Mouse (Mus musculus) hindbrain, embryonic 15.5 days (tissue): Measurements from ENCODE around the gene Megf6. TPM values are rescaled to one million over a fixed set of nuclear protein-coding genes. Genes with fewer than 3 reads are reported as not detected.

ENCODE experiments used
- ATAC-seq: fragments of 200-750 bp; cut with Nextera tagmentation; 2 replicates; pipeline ENCODE4 v1.8.0; 2017; ENCODE audit warnings: low read depth, moderate number of reproducible peaks, moderate TSS enrichment; ENCODE audit not compliant: low FRiP score
- H3K27ac ChIP-seq: fragments of 300-500 bp; sonication (generic); replicated peaks from 2 replicates; pipeline ENCODE4 v1.5.1; 2015; ENCODE audit warnings: mild to moderate bottlenecking, inconsistent platforms
- H3K27me3 ChIP-seq: fragments of 300-500 bp; sonication (generic); 2 replicates; pipeline ENCODE4 v1.6.1; 2015; ENCODE audit warnings: control low read depth, inconsistent platforms
- H3K36me3 ChIP-seq: fragments of 300-500 bp; sonication (generic); 2 replicates; pipeline ENCODE4 v1.6.1; 2015; ENCODE audit warnings: control low read depth, inconsistent platforms
- H3K4me1 ChIP-seq: fragments of 300-500 bp; sonication (generic); replicated peaks from 2 replicates; pipeline ENCODE4 v1.6.1; 2015; ENCODE audit warnings: control low read depth, inconsistent platforms
- H3K4me2 ChIP-seq: fragments of 300-500 bp; sonication (generic); 2 replicates; pipeline ENCODE4 v1.6.1; 2015; ENCODE audit warnings: moderate library complexity, mild to moderate bottlenecking, inconsistent platforms
- H3K4me3 ChIP-seq: fragments of 300-500 bp; sonication (generic); 2 replicates; pipeline ENCODE4 v1.5.1; 2015; ENCODE audit warnings: mild to moderate bottlenecking, inconsistent platforms
- H3K9ac ChIP-seq: fragments of 300-500 bp; sonication (generic); 2 replicates; pipeline ENCODE4 v1.6.1; 2015; ENCODE audit warnings: inconsistent platforms
- H3K9me3 ChIP-seq: fragments of 300-500 bp; sonication (generic); 2 replicates; pipeline ENCODE4 v1.6.1; 2016; ENCODE audit warnings: control low read depth, inconsistent platforms
- WGBS: fragments of 180-500 bp; shearing (Covaris S2); methylation state at CpG from one replicate; pipeline ENCODE4 v1.1.7; 2015; 5-methylcytosine and 5-hydroxymethylcytosine counted together
- polyA plus RNA-seq: library from polyadenylated mRNA; unstranded; fragments of >200 nt; fragmentation: Nextera tagmentation; extraction: Ambion mirVana; gene quantifications from 2 replicates; pipeline ENCODE4 v1.2.1, GENCODE M21; 2015

Megf6 gene
- polyA plus RNA-seq, 1 experiment from 2014 or later: 9.4 TPM

DNA sequence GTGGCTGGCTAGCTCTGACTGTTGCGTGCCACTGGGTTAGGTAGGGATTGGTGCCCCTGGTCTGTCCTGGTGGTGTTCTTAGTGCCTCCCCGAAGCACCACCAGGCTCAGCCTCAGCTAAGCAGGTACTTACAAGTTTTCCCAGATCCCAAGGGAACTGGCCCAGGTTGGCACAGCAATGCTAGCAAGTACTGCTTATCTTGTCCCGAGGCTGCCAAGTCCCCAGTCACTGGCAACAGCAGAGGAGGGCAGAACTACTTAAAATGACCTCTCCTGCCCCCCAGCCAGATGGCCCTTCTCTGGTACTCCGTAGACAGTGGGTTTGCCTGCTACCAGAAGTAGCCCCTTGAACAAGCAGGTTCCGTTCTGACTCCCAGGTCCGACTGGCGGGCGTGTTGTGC lies 68.7 kb downstream of the Megf6 start:
- Histone ChIP-seq H3K9me3 (no peaks in the 10 kb centered on the region), H3K9ac (no peak overlapping the region), H3K27me3 (no peaks in the 10 kb centered on the region), H3K36me3 (no peaks in the 10 kb centered on the region), H3K4me1 (peaks cover 12% of the 10 kb centered on the region), H3K4me2 (no peak overlapping the region), H3K27ac (no peak overlapping the region), H3K4me3 (no peak overlapping the region)
- ATAC-seq: no peak
- 84% methylated on average over 8 of the region's 8 CpGs for WGBS

DNA sequence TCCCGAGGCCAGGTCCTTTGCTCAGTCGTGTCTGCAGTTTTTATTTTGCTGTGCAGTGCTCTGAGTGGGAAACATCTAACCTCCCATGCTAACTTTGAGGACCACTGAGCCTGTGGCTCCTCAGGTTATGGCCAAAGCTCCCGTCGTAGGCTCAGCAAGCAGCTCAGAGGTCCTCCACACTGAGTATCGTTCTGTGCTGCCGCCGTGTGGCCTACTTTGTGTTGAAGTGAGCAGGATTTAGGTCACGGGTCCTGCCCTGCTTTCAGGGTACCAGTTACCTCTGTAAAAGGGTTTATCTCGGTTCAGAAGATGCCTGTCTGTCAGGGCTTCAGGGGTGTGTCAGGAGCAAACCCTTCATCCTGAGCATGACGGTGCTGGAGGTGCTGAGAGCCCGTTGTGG lies 70.1 kb downstream of the Megf6 start:
- H3K4me3 ChIP-seq: no peak overlapping the region
- no peak overlapping the region for H3K27ac ChIP-seq
- H3K4me1 ChIP-seq: peaks cover 18% of the 10 kb centered on the region
- H3K27me3 ChIP-seq: no peaks in the 10 kb centered on the region
- no peak overlapping the region for H3K4me2 ChIP-seq
- ATAC-seq: no peak
- WGBS: 71% methylated on average over 11 of the region's 11 CpGs
- no peak overlapping the region for H3K9ac ChIP-seq
- no peaks in the 10 kb centered on the region for H3K36me3 ChIP-seq
- H3K9me3 ChIP-seq: no peaks in the 10 kb centered on the region

GRCm38 (mm10) chr4:154245342-154245741 lies 74.8 kb downstream of the Megf6 start:
- H3K4me1 ChIP-seq: peaks cover 25% of the 10 kb centered on the region
- no peak overlapping the region for H3K4me3 ChIP-seq
- no peaks in the 10 kb centered on the region for H3K36me3 ChIP-seq
- H3K27ac ChIP-seq: no peak overlapping the region
- no peaks in the 10 kb centered on the region for H3K27me3 ChIP-seq
- no peak overlapping the region for H3K9ac ChIP-seq
- no peak for ATAC-seq
- H3K4me2 ChIP-seq: no peak overlapping the region
- no peaks in the 10 kb centered on the region for H3K9me3 ChIP-seq
- 65% methylated on average over 7 of the region's 7 CpGs for WGBS

DNA sequence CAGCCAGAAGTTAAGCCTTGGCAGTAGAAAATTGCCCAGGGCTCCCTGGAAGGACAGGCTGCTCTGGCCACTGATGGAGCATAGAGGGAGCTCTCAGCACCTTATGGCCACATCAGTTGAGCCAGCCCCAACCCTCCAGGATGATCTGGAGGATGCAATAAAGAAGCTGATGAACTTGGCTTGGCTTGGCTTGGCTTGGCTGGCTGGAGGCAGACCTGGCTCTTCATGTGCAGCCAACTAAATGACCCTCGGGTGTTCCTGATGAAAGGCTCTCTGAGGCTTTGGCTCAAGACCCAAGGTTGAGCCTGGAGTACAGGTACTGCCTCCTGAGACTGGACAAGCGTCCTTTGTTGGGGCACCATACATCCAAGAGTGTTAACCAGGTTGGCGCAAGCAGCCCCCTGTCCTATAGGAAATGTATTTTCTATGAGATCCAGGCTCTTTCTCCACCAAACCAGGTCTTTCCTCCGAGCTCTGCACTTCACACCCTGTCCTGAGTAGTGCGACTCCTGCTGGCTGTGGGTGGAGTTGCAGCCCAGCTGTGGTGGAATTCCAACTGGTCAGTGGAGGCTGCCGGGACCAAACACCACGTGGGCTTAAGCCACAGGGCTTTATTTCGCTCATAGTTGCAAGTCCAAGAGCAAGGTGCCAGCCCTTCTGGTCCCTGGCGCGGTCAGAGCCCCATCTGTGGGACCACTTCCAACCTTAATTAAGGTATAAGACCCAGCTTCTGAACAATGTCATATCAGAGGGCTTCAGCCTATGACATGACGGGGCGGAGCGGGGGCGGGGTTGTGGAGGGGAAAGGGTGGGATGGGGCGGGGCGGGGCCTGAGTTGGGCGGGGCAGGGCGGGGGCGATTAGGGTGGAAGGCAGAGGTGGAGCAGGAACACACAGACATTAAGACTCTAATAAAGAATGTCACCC lies 75.8 kb downstream of the Megf6 start:
- Histone ChIP-seq H3K4me2 (peak overlapping the region; percentile 33), H3K9me3 (no peaks in the 10 kb centered on the region), H3K27me3 (no peaks in the 10 kb centered on the region), H3K9ac (no peak overlapping the region), H3K4me1 (peaks cover 25% of the 10 kb centered on the region), H3K36me3 (no peaks in the 10 kb centered on the region), H3K4me3 (no peak overlapping the region), H3K27ac (no peak overlapping the region)
- ATAC-seq: no peak
- 13% methylated on average over 18 of the region's 19 CpGs for WGBS

DNA sequence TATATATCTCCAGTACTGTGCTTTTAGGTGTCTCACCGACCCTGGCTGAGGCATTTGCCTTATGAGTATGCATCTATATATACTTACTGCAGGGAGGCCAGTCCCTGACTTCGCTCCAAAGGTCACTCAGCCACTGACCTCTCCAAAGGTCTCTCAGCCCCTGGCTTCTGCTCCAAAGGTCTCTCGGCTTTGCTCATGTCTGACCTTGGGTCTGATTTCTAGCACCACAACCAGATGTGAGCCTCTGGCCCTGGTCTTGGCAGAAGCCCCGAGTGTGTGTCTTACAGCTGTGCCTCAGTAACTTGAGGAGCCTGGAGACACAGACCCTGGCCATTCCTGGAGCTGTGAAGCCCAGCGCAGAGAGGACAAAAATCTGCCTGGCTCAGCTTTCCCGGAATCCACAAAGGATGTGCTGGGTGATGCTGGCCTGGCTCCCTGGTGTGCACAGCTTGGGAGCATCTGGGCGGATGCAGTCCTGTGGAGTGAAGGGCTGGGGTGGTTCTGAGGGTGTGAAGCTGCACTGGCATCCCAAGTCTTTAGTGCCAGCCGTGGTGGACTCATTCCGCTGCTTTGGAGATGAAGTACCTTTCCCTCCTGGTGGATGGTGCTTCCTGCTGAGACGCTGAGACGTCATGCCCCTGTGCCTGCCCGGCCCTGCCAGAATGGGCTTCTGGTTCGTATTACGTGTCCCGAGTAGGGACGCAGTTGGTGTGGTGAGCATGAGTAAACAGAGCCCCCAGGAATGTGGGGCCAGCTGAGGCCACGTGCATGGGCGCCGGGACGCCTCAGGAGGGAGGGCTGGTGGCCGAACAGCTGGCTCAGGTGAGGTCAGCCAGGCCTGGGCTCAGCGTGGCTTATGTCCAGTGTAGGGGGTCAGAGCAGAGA lies 76.9 kb downstream of the Megf6 start:
- 50% methylated on average over 22 of the region's 22 CpGs for WGBS
- ATAC-seq: no peak
- no peak overlapping the region for H3K9ac ChIP-seq

GRCm38 (mm10) chr4:154248092-154248805 lies 77.7 kb downstream of the Megf6 start:
- Histone ChIP-seq H3K27ac (no peak overlapping the region), H3K27me3 (no peaks in the 10 kb centered on the region), H3K9me3 (no peaks in the 10 kb centered on the region), H3K9ac (no peak overlapping the region), H3K4me2 (no peak overlapping the region), H3K4me1 (peaks cover 28% of the 10 kb centered on the region), H3K4me3 (no peak overlapping the region), H3K36me3 (no peaks in the 10 kb centered on the region)
- no peak for ATAC-seq
- WGBS: 73% methylated on average over 21 of the region's 21 CpGs

More for the DNA sequence above, 76.9 kb downstream of the Megf6 start:
- Histone ChIP-seq H3K4me2 (no peak overlapping the region), H3K4me1 (peaks cover 28% of the 10 kb centered on the region), H3K4me3 (no peak overlapping the region), H3K27ac (no peak overlapping the region), H3K27me3 (no peaks in the 10 kb centered on the region), H3K36me3 (no peaks in the 10 kb centered on the region), H3K9me3 (no peaks in the 10 kb centered on the region)

- Histone ChIP-seq H3K9ac (peak overlapping the region; percentile 22; the same call in 1 of the 2 replicates), H3K4me1 (peaks cover 28% of the 10 kb centered on the region), H3K27ac (peak overlapping the region; percentile 61; the same call in 1 of the 2 replicates), H3K9me3 (no peaks in the 10 kb centered on the region), H3K27me3 (no peaks in the 10 kb centered on the region), H3K4me3 (no peak overlapping the region), H3K36me3 (no peaks in the 10 kb centered on the region), H3K4me2 (peak overlapping the region; percentile 32)
- WGBS: 48% methylated on average over 8 of the region's 8 CpGs
- ATAC-seq: no peak
Measured at GRCm38 (mm10) chr4:154249316-154249715, 78.8 kb downstream of the Megf6 start.

DNA sequence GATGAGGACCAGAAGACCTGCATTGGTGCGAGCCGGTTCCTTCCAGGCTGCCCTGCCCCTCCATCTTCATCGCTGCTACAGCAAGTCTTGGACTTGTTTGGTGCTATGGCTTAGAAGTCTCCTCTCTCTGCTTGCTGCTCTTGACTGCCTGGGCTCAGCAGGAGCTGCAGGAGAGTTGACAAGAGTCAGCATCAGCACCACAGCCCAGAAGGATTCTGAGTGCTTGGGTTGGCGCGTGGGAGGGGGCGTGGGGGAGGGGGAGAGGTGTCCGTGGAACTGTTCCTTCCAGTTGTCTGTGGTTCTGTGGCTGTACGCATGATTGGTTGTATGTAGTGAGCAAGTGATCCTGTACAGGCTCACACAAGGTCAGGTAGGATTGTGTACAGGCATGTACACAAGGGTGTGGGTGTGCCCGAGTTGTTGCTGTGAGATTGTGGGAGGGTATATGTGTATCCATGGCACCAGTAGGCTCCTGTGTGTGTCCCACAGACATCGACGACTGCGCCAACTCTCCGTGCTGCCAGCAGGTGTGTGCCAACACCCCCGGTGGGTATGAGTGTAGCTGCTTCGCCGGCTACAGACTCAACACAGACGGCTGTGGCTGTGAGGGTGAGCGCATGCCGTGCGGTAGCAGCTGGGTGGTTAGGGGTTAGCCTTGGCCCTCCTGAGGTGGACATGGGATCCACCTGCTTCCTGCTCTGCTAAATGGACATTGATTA lies 82.2 kb downstream of the Megf6 start:
- 81% methylated on average over 20 of the region's 20 CpGs for WGBS
- H3K27me3 ChIP-seq: no peaks in the 10 kb centered on the region

GRCm38 (mm10) chr4:154260755-154261154 lies 90.2 kb downstream of the Megf6 start:
- no peak overlapping the region for H3K4me2 ChIP-seq
- WGBS: 88% methylated on average over 5 of the region's 5 CpGs
- H3K4me1 ChIP-seq: no peaks in the 10 kb centered on the region
- H3K9me3 ChIP-seq: no peaks in the 10 kb centered on the region
- no peaks in the 10 kb centered on the region for H3K27me3 ChIP-seq
- no peak overlapping the region for H3K4me3 ChIP-seq
- H3K9ac ChIP-seq: no peak overlapping the region
- ATAC-seq: no peak
- H3K27ac ChIP-seq: no peak overlapping the region
- no peaks in the 10 kb centered on the region for H3K36me3 ChIP-seq

More for the DNA sequence above, 82.2 kb downstream of the Megf6 start:
- ATAC-seq: no peak; the same call in 1 of the 2 replicates
- Histone ChIP-seq H3K4me2 (no peak overlapping the region), H3K9me3 (no peaks in the 10 kb centered on the region), H3K36me3 (no peaks in the 10 kb centered on the region), H3K4me1 (peaks cover 21% of the 10 kb centered on the region), H3K4me3 (no peak overlapping the region), H3K9ac (no peak overlapping the region), H3K27ac (no peak overlapping the region)

DNA sequence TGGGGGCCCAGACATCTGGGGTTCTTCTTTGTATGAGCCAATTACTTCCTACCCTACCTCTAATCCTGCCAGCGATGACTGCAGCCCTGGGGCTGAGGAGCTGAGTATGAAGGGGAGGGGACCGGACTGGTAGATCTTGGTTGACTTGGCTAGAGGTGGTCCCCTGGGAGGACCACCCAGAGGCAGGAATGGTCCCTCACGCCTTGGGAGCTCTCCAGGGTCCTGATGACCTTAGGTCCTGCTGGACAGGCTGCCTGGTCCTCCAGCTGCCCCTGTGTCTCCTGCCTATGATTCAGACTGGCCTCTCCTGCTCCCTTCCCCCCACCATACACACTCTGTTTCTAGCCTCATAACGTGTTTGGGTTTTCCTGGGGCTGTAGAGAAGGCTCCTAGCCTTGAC lies 91.5 kb downstream of the Megf6 start:
- no peak overlapping the region for H3K9ac ChIP-seq
- H3K4me3 ChIP-seq: no peak overlapping the region
- no peaks in the 10 kb centered on the region for H3K27me3 ChIP-seq
- ATAC-seq: no peak
- H3K4me2 ChIP-seq: no peak overlapping the region
- no peaks in the 10 kb centered on the region for H3K9me3 ChIP-seq
- no peaks in the 10 kb centered on the region for H3K36me3 ChIP-seq
- WGBS: 55% methylated on average over 4 of the region's 4 CpGs
- H3K4me1 ChIP-seq: no peaks in the 10 kb centered on the region
- no peak overlapping the region for H3K27ac ChIP-seq

- Histone ChIP-seq H3K9ac (no peak overlapping the region), H3K36me3 (no peaks in the 10 kb centered on the region), H3K27ac (no peak overlapping the region), H3K4me2 (no peak overlapping the region), H3K4me1 (no peaks in the 10 kb centered on the region), H3K9me3 (no peaks in the 10 kb centered on the region), H3K27me3 (no peaks in the 10 kb centered on the region), H3K4me3 (no peak overlapping the region)
- WGBS: 87% methylated on average over 6 of the region's 6 CpGs
- no peak for ATAC-seq
Measured at GRCm38 (mm10) chr4:154267511-154267910, 97.0 kb downstream of the Megf6 start.
